Mouse (Mus musculus): Measurements from ENCODE around the gene Lpcat2. TPM values are rescaled to one million over a fixed set of nuclear protein-coding genes. Genes with fewer than 3 reads are reported as not detected.

The Lpcat2 gene
- polyA plus RNA-seq, 1 experiment = 0.01 TPM

GRCm38 (mm10) chr8:92856273-92856986 lies 1.3 kb downstream of the Lpcat2 start:
- no peak overlapping the region for H3K4me3 ChIP-seq (ENCODE audit: insufficient read depth, poor library complexity, severe bottlenecking)
- H3ac ChIP-seq (ENCODE audit: control insufficient read depth, insufficient read length, low read depth) = no peak overlapping the region
- no peak for TF ChIP-seq MAX (IDR thresholded peaks at IDR 0.05)
- TF ChIP-seq CTCF (IDR thresholded peaks at IDR 0.05; ENCODE audit: control insufficient read depth, insufficient read depth, insufficient read length) = no peak
- TF ChIP-seq MYOD1 (IDR thresholded peaks at IDR 0.05; ENCODE audit: control insufficient read depth, insufficient read length, low read depth) = no peak
- no peak for TF ChIP-seq USF1 (IDR thresholded peaks at IDR 0.05; ENCODE audit: low read depth)
- H3K79me2 ChIP-seq (ENCODE audit: control insufficient read depth, insufficient read depth) = no peaks in the 10 kb centered on the region
- no peaks in the 10 kb centered on the region for H3K27me3 ChIP-seq (ENCODE audit: control insufficient read depth, insufficient read depth, insufficient read length)
- no peaks in the 10 kb centered on the region for H3K79me3 ChIP-seq (ENCODE audit: low read depth)
- H3K36me3 ChIP-seq (ENCODE audit: control insufficient read depth, insufficient read depth) = no peaks in the 10 kb centered on the region

GRCm38 (mm10) chr8:92858475-92859182 lies 3.5 kb downstream of the Lpcat2 start:
- Histone ChIP-seq H3K4me3 (ENCODE audit: insufficient read depth, poor library complexity, severe bottlenecking) (no peak overlapping the region), H3K27me3 (ENCODE audit: control insufficient read depth, insufficient read depth, insufficient read length) (no peaks in the 10 kb centered on the region), H3ac (ENCODE audit: control insufficient read depth, insufficient read length, low read depth) (no peak overlapping the region), H3K79me3 (ENCODE audit: low read depth) (no peaks in the 10 kb centered on the region), H3K79me2 (ENCODE audit: control insufficient read depth, insufficient read depth) (no peaks in the 10 kb centered on the region), H3K36me3 (ENCODE audit: control insufficient read depth, insufficient read depth) (no peaks in the 10 kb centered on the region)
- TF ChIP-seq CTCF (IDR thresholded peaks at IDR 0.05; ENCODE audit: control insufficient read depth, insufficient read depth, insufficient read length) (no peak), MYOD1 (IDR thresholded peaks at IDR 0.05; ENCODE audit: control insufficient read depth, insufficient read length, low read depth) (no peak)

- no peak for TF ChIP-seq USF1 (IDR thresholded peaks at IDR 0.05; ENCODE audit: low read depth)
- TF ChIP-seq FOSL1 (IDR thresholded peaks at IDR 0.05; ENCODE audit: insufficient read depth, low read length, poor library complexity, severe bottlenecking) = no peak
- TF ChIP-seq CEBPB (IDR thresholded peaks at IDR 0.05; ENCODE audit: low read depth) = no peak
- no peak for TF ChIP-seq MAX (IDR thresholded peaks at IDR 0.05)
- TF ChIP-seq MYOG (IDR thresholded peaks at IDR 0.05; ENCODE audit: control insufficient read depth, extremely low read depth, insufficient read length) = no peak
- no peak for TF ChIP-seq CTCF (IDR thresholded peaks at IDR 0.05; ENCODE audit: control insufficient read depth, insufficient read depth, insufficient read length)
- TF ChIP-seq MYOD1 (IDR thresholded peaks at IDR 0.05; ENCODE audit: control insufficient read depth, insufficient read length, low read depth) = no peak
- H3K79me3 ChIP-seq (ENCODE audit: low read depth) = no peaks in the 10 kb centered on the region
Observed at GRCm38 (mm10) chr8:92861977-92862376, 6.8 kb downstream of the Lpcat2 start.

GRCm38 (mm10) chr8:92870281-92870680 lies 15.1 kb downstream of the Lpcat2 start:
- Histone ChIP-seq H3K27me3 (ENCODE audit: control insufficient read depth, insufficient read depth, insufficient read length) (no peaks in the 10 kb centered on the region), H3K36me3 (ENCODE audit: control insufficient read depth, insufficient read depth) (no peaks in the 10 kb centered on the region), H3K79me2 (ENCODE audit: control insufficient read depth, insufficient read depth) (no peaks in the 10 kb centered on the region), H3K4me3 (ENCODE audit: insufficient read depth, poor library complexity, severe bottlenecking) (no peak overlapping the region), H3ac (ENCODE audit: control insufficient read depth, insufficient read length, low read depth) (no peak overlapping the region), H3K79me3 (ENCODE audit: low read depth) (no peaks in the 10 kb centered on the region)
- no peak for TF ChIP-seq MYOG (IDR thresholded peaks at IDR 0.05; ENCODE audit: control insufficient read depth, extremely low read depth, insufficient read length)
- TF ChIP-seq CEBPB (IDR thresholded peaks at IDR 0.05; ENCODE audit: low read depth) = no peak
- TF ChIP-seq CTCF (IDR thresholded peaks at IDR 0.05; ENCODE audit: control insufficient read depth, insufficient read depth, insufficient read length) = no peak
- TF ChIP-seq MAX (IDR thresholded peaks at IDR 0.05) = no peak
- no peak for TF ChIP-seq MYOD1 (IDR thresholded peaks at IDR 0.05; ENCODE audit: control insufficient read depth, insufficient read length, low read depth)
- TF ChIP-seq USF1 (IDR thresholded peaks at IDR 0.05; ENCODE audit: low read depth) = no peak
- TF ChIP-seq FOSL1 (IDR thresholded peaks at IDR 0.05; ENCODE audit: insufficient read depth, low read length, poor library complexity, severe bottlenecking) = no peak

More at GRCm38 (mm10) chr8:92861977-92862376, 6.8 kb downstream of the Lpcat2 start:
- Histone ChIP-seq H3ac (ENCODE audit: control insufficient read depth, insufficient read length, low read depth) (no peak overlapping the region), H3K36me3 (ENCODE audit: control insufficient read depth, insufficient read depth) (no peaks in the 10 kb centered on the region), H3K4me3 (ENCODE audit: insufficient read depth, poor library complexity, severe bottlenecking) (no peak overlapping the region), H3K79me2 (ENCODE audit: control insufficient read depth, insufficient read depth) (no peaks in the 10 kb centered on the region), H3K27me3 (ENCODE audit: control insufficient read depth, insufficient read depth, insufficient read length) (no peaks in the 10 kb centered on the region)

GRCm38 (mm10) chr8:92872063-92872759 lies 17.1 kb downstream of the Lpcat2 start:
- no peak overlapping the region for H3K4me3 ChIP-seq (ENCODE audit: insufficient read depth, poor library complexity, severe bottlenecking)
- no peaks in the 10 kb centered on the region for H3K79me3 ChIP-seq (ENCODE audit: low read depth)
- H3ac ChIP-seq (ENCODE audit: control insufficient read depth, insufficient read length, low read depth) = no peak overlapping the region
- H3K36me3 ChIP-seq (ENCODE audit: control insufficient read depth, insufficient read depth) = no peaks in the 10 kb centered on the region
- no peak for TF ChIP-seq MYOG (IDR thresholded peaks at IDR 0.05; ENCODE audit: control insufficient read depth, extremely low read depth, insufficient read length)
- no peak for TF ChIP-seq MYOD1 (IDR thresholded peaks at IDR 0.05; ENCODE audit: control insufficient read depth, insufficient read length, low read depth)
- no peak for TF ChIP-seq USF1 (IDR thresholded peaks at IDR 0.05; ENCODE audit: low read depth)
- no peak for TF ChIP-seq CTCF (IDR thresholded peaks at IDR 0.05; ENCODE audit: control insufficient read depth, insufficient read depth, insufficient read length)
- TF ChIP-seq FOSL1 (IDR thresholded peaks at IDR 0.05; ENCODE audit: insufficient read depth, low read length, poor library complexity, severe bottlenecking) = no peak
- no peak for TF ChIP-seq CEBPB (IDR thresholded peaks at IDR 0.05; ENCODE audit: low read depth)
- TF ChIP-seq MAX (IDR thresholded peaks at IDR 0.05) = no peak
- H3K27me3 ChIP-seq (ENCODE audit: control insufficient read depth, insufficient read depth, insufficient read length) = no peaks in the 10 kb centered on the region
- H3K79me2 ChIP-seq (ENCODE audit: control insufficient read depth, insufficient read depth) = no peaks in the 10 kb centered on the region

Measured in C2C12 (cell line).